Mouse (Mus musculus): ENCODE measurements around the gene Atp6v1d.

Gene Atp6v1d

GRCm38 (mm10) chr12:78801836-78802235 lies 59.6 kb downstream of the Atp6v1d start:
- intact Hi-C loops (cut with DNase I): no loop called here

DNA sequence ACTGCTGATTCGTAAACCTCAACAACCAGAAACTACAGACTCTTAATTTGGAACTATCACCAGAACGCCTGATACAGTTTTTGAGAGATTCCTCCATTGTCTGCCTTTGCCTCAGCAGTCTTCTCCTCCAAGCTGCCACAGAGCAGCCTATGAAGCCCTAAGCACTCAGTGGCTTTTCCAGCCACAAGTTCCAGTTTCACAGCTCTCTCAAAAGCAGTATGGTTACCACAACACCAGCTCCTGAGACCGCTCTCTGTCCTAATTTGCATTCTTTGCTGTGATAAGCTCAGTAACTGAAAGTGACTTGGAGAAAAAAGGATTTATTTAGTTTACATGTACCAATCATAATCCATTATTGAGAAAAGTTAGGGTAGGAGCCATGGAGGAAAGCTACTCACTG lies 61.4 kb downstream of the Atp6v1d start:
- intact Hi-C loops (cut with DNase I): no loop called here

- intact Hi-C loops (cut with DNase I): no loop called here
Observed at GRCm38 (mm10) chr12:78794236-78794635, 67.2 kb downstream of the Atp6v1d start.

GRCm38 (mm10) chr12:78790791-78791190 lies 70.6 kb downstream of the Atp6v1d start:
- intact Hi-C loops (cut with DNase I): no loop called here
